Mouse (Mus musculus) left cerebral cortex, postnatal 10 days (tissue): Measurements from ENCODE around the gene Dhps. TPM values are rescaled to one million over a fixed set of nuclear protein-coding genes. Genes with fewer than 3 reads are reported as not detected.
"Not testable (repeated sequence)": the region's sequence is repeated elsewhere in the genome, so short reads cannot be mapped to it uniquely, and the experiment has no call there.

Experiments used
- DNase-seq, 2 experiments: peaks; one replicate each; pipeline ENCODE4 v3.0.0; 2021 to 2022; ENCODE audit warnings: low spot score in 2 of 2, mixed read lengths in 1 of 2; ENCODE audit errors: extremely low spot score in 1 of 2
- intact Hi-C: fragments of 180-260 bp; cut with DNase I; formaldehyde crosslinking; loops from one replicate; pipeline ENCODE4 v1.15.1; 2025
- total RNA-seq, 2 experiments: library from RNA; stranded (reverse); gene quantifications; 2 replicates each; pipeline ENCODE4 v1.2.3; 2021

Gene Dhps
- total RNA-seq, 2 experiments from 2014 or later: 72.3 to 78.4 TPM

DNA sequence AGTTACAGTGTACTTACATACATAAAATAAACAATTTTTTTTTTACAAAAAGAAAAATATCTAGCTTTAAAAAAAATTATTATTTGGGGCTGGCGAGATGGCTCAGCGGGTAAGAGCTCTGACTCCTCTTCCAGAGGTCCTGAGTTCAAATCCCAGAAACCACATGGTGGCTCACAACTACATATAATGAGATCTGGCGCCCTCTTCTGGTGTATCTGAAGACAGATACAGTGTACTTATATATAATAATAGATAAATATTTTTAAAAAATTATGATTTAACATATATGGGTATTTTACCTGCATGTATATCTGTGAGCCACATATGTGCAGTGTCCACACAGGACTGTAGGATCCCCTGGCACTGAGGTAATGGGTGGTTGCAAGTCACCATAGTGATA, 14.7 kb downstream of the Dhps start:
- intact Hi-C loops: no loop called here
- DNase-seq: peak in 1 of 2 experiments; percentile 12

DNA sequence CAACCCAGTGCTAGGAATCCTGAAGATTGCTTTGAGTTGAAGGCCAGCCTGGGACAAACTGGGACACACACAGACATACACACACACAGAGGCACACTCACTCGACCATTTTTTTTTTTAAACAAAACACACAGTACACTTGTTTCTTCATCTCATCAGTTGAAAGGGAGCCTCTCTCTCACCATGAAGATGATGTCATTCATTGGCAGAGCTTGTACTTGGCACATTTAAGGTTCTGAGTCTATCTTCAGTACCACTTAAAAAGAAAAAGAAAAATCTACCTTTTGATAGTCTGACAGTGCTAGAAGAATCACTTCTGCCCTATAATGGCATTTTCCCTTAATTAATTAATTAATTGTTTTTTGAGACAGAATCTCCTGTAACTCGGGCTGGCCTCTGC, 17.2 kb downstream of the Dhps start:
- no peak for DNase-seq

DNA sequence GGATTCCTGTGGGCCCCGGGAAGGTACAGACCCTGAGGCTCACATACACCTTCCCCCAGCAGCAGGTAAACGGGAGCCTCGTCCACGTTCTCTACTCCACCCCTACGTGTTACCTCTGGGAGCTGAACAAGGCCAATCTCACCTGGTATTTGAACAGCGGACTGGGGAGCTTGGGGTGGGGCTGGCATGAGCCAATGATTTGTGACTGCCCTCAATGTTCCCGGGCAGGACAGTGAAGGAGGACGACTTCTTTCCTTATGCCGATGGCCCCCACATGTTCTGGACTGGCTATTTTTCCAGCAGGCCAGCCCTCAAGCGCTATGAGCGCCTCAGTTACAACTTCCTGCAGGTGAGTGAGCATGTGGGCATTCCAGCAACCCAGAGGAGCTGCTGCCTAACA, 19.3 kb downstream of the Dhps start:
- intact Hi-C loops: no loop called here

More for the DNA sequence above, 17.2 kb downstream of the Dhps start:
- intact Hi-C loops: no loop called here

DNA sequence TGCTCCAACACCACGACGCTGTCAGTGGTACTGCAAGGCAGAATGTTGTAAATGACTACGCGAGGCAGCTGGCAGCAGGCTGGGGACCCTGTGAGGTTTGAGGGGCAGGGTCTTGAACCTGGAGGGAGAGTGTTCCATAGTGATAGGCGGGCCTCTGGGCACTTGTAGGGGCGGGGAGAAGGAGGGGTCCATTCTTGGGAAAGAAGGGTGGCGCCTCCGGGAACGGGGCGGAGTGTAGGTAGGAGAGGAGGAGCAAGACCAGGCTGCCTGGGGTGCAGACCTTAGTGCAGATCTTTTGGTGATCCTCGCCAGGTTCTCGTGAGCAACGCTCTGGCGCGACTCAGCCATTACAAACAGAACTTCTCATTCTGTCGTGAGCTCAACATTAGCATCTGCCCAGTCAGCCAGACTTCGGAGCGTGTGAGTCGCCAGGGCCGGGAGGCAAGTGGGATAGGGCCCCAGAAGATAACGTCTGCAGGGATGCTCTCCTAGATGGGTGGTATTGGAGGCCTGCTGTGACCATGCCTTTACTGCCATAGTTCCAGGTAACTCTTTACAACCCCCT, 20.1 kb downstream of the Dhps start:
- intact Hi-C loops: no loop called here
- peak in 1 of 2 experiments; percentile 28 for DNase-seq

More for the DNA sequence above, 19.3 kb downstream of the Dhps start:
- no peak for DNase-seq

DNA sequence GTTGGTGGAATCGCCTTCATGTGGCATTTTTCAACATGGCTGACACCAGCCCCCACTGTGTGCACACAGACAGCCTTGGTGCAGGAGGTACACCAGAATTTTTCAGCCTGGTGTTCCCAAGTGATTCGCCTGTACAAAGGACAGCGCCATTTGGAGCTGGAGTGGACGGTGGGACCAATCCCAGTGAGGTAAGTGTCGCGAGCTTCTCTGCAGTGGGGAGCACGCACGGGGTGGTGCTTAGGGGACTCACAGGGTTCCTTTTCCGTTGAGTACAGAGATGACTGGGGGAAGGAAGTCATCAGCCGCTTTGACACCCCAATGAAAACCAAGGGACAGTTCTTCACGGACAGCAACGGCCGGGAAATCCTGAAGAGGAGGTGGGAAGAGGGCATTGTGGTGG, 23.5 kb downstream of the Dhps start:
- no peak for DNase-seq
- intact Hi-C loops: no loop called here

DNA sequence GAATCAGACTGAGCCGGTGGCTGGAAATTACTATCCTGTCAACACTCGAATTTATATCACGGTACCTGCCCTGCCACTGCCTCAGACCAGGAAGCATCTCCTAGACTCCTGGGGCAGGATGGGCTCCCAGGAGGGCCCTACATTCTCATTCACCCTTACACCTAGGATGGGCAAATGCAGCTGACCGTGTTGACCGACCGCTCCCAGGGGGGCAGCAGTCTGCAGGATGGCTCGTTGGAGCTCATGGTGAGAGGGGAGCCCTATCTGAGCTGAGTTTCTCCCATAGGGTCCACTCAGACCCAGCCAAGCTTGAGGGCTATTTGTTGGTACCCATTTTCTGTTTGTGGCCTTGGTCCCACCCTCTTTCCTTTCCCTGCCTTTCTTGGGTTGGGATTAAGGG, 24.0 kb downstream of the Dhps start:
- intact Hi-C loops: no loop called here
- no peak for DNase-seq

DNA sequence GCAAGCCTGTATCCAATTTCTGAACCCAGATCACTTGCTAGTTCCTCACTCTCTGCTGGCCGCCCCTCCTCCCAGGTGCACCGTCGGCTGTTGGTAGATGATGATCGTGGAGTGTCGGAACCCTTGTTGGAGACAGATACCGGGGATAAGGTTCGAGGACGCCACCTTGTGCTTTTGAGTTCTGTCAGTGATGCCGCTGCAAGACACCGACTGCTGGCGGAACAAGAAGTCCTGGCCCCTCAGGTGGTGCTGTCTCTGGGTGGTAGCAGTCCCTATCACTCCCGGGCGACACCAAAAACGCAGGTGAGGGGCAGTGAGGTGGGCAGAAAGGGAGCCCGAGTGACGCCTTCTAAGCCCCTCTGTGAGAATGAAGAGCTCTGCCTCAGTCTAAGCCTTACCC, 24.6 kb downstream of the Dhps start:
- DNase-seq: no peak

DNA sequence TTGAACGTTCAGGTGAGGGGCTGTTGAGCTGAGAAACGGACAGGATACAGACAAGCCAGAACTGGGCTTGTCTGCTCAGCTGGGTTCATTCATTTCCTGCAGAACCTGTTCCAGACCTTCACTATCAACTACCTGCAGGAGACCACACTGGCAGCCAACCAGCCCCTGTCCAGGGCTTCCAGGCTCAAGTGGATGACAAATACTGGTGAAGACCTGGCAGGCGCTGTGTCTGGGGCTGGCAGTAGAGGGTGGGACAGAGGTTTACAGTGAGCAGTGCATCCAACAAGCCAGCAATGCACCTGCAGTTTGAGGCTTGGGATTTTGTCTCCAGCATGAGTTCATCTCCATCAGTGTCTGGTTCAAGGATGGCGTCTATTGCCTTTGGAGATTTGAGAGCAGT, 25.3 kb downstream of the Dhps start:
- DNase-seq: no peak
- intact Hi-C loops: no loop called here

More for the DNA sequence above, 24.6 kb downstream of the Dhps start:
- intact Hi-C loops: no loop called here

DNA sequence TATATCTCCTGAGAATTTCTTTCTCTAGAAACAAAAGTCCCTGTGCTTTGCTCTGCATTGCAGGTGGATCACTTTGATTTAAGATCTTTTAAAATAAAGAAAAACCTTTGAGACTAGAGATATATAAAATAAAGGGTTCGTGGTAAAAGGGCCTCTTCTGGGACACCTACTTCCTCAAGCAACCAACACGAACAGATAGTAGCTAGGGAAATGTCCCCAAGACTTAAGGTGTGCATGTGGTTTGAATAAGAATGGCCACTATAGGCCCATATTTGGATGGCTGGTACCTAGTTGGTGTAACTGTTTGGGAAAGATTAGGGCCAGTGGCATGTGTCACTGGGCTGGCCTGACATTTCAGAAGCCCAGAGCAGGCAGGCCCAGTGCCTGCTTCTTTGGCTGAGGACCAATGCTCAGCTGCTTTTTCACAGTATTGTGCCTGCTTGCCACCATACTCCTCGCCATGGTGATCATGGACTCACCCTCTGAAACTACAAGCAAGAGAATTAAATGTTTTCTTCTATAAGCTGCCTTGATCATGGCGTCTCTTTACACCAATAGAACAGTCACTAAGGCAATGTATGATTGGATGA, 28.6 kb downstream of the Dhps start:
- no peak for DNase-seq
- intact Hi-C loops: no loop called here

DNA sequence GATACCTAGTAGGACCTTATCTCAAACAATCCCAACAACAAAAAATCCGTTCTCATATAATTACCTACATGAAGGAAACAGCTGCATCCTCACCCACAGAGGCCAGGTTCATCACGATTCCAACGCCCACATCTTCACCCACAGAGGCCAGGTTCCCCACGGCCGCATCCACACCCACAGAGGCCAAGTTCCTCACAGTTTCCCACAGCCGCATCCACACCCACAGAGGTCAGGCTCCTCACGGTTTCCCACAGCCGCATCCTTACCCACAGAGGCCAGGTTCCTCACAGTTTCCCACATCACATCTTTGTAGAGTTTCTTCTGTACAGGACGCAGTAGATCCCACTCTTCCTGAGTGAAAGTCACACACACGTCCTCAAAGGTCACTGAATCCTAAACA, 41.7 kb downstream of the Dhps start:
- DNase-seq: no peak
- intact Hi-C loops: no loop called here

DNA sequence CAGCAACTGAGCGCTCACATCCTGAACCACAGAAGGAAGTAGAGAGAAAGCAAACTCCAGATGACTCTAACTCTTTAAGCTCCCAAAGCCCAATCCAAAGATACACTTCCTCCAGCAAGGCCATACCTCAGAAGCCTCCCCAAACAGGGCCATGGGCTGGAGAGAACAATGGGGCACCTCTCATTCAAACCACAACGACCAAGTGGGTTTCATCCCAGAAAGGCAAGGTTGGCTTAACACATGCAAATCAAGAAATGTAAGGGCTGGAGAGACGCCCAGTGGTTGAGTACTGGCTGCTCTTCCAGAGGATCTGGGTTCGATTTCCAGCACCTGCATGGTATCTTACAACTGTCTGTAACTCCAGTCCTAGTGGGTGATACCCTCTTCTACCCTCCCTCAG, 43.9 kb downstream of the Dhps start:
- DNase-seq: no peak
- intact Hi-C loops: no loop called here

DNA sequence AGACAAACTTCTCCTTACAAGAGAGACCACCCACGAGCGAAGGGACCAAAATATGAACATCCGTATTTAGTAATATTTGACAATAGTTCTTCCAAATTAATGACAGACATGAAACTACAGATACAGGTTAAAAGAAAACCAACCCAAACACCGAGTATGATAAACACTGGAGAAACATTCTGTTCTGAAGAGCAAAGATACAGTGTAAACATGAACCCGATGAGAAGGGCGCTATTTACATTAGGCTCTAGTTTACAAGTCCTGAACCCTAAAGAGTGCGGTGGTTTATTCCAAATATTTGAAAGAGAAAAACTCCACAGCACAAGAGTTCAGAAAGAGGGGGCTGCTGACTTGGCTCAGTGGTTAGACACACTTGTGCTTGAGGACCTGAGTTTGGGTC, 45.4 kb downstream of the Dhps start:
- intact Hi-C loops: no loop called here
- no peak for DNase-seq

DNA sequence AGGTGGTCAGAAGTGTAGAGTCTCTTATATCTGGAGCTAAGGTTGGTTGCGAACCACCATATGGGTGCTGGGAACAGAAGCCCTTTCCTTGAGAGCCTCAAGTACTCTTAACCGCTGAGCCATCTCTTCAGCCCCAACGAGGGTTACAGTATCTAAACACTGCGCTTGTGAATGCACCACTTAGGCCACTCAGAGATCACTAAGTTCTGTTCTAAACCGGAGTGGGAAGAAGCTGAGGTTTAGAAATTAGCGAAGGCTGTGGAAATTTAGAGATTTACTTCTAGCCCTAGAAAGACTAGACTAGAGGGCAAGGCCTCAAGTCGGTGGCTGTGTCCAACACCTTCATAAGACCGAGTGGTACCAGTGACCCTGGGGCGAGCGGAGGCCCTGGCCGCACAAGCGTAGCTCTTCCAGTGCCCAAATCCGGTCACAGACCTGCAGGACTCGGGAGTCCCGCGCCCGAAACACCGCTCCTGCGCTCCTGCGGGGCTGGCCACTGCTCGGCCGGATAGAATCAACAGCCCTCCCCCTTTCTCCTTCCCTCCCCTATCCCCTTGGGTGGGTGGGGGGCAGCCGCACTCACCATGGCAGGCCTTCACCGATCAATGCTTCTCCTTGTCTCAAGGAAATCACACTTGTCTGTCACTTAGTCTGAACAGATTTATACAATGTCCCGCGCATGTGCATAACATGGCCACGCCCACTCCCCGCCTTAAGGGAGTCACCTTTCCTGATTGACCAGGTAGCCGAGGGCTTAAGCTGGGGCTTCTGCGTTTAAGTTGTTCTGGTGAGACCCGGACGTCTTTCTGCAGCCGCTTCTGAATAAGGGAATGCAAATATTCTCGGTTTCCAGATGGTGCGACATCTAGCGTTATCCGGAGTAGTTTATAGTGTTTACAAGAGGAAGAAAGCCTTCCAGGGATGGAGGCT, 47.8 kb downstream of the Dhps start:
- intact Hi-C loops: no loop called here
- peak; percentile 76 to 88 for DNase-seq

DNA sequence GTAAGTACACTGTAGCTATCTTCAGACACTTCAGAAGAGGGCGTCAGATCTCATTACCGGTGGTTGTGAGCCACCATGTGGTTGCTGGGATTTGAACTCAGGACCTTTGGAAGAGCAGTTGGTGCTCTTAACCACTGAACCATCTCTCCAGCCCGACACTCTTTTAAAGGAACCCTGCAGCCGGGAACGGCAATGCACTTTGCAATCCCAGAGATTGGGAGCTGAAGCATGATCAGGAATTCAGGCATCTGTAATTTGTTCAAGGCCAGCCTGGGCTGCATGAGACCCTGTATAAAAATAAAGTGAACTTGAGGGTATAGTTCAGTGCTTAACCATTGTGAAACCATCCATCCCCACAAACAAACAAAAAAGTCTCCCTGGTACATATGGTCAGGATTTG, 48.7 kb downstream of the Dhps start:
- DNase-seq, intact Hi-C loops: not testable (repeated sequence)

DNA sequence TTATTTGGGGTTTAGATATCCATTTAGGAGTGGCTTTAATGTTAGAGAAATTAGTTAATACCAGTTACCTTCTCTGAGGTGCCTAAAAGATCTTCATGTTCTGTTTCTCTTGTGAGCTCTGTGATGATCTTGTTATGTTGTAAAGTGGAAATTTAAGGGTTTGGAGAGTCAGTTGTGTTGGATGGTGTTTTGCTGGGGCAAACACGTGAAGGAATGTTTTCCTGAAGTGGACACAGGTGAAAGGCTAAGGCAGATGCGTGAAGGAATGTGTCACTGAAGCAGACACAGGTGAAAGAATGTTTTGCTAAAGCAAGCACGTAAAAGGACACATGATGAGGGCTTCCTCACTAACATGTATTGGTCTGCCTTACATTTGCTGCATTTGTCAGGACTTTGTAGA, 51.4 kb downstream of the Dhps start, which contains the start of gene Zfp791:
TSS of gene Zfp791 (minus strand) at position 101 of the 400 bp plus-strand sequence.
- intact Hi-C loops: no loop called here
- DNase-seq: no peak

DNA sequence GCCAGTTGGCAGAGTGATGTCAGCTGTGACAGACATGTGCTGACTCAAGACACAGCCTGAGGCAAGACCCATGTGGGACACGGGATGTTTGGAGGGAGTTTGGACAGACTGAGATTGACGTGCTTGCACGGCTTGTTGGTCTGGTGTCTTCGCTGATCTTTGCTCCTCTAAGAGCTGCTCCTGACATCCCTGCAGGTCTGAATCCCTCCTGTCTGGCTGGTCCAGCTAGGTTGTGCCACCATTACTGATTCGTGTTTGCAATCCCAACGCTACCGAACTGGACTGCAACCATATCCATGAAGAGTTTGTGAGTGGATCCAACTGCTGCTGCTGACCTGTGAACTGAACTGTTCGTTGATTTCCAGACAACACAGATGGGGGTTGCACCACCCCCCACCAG, 52.1 kb downstream of the Dhps start:
- DNase-seq: no peak
- intact Hi-C loops: no loop called here
